Mouse (Mus musculus): ENCODE results near the gene 0610040J01Rik. TPM values are rescaled to one million over a fixed set of nuclear protein-coding genes. Genes with fewer than 3 reads are reported as not detected.

0610040J01Rik gene
- polyA plus RNA-seq, 1 experiment from 2014 or later = 1.5 TPM

GRCm38 (mm10) chr5:63816643-63817042, 4.5 kb downstream of the 0610040J01Rik start:
- ATAC-seq (ENCODE audit: low read depth) = no peak
- Histone ChIP-seq H3K9ac (replicated peaks; ENCODE audit: low read depth, low read length) (no peak overlapping the region), H3K4me2 (ENCODE audit: low read depth, low read length) (no peak overlapping the region), H3K4me3 (ENCODE audit: low read depth, low read length) (no peak overlapping the region), H3K9me3 (ENCODE audit: control insufficient read depth, low read length) (peaks cover 3% of the 10 kb centered on the region; the same call in 1 of the 2 replicates), H3K27me3 (ENCODE audit: control insufficient read depth, insufficient read depth, low read length) (peaks cover 4% of the 10 kb centered on the region; the same call in 1 of the 2 replicates), H3K4me1 (ENCODE audit: control insufficient read depth, insufficient read depth, low read length) (no peaks in the 10 kb centered on the region), H3K36me3 (ENCODE audit: control insufficient read depth, insufficient read depth, low read length) (no peaks in the 10 kb centered on the region), H3K27ac (ENCODE audit: low read depth, low read length) (no peak overlapping the region)
- 85% methylated on average over 7 of the region's 7 CpGs for WGBS

DNA sequence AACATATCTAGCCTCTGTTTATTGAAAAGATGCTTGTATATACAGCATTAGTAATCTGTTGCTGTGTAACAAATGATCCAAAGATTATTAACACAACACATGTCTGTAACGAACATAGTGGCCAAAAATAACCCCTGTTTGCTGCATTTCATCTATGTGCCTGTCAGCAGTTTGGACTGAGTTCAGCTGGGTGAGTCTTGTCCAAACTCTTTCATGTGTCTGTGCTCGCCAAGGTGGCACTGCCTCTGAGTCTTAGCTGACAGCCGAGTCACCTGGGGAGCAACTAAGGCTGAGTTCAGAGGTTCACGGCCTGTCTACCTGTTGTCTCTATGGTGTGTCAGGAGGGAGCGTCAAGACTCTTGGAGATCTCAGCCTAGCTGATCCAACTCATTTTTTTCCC, 5.1 kb downstream of the 0610040J01Rik start:
- 87% methylated on average over 5 of the region's 5 CpGs for WGBS
- no peaks in the 10 kb centered on the region for H3K9me3 ChIP-seq (ENCODE audit: control insufficient read depth, low read length)
- H3K4me1 ChIP-seq (ENCODE audit: control insufficient read depth, insufficient read depth, low read length) = no peaks in the 10 kb centered on the region
- no peak overlapping the region for H3K4me3 ChIP-seq (ENCODE audit: low read depth, low read length)
- H3K36me3 ChIP-seq (ENCODE audit: control insufficient read depth, insufficient read depth, low read length) = no peaks in the 10 kb centered on the region
- no peak overlapping the region for H3K9ac ChIP-seq (replicated peaks; ENCODE audit: low read depth, low read length)
- H3K27me3 ChIP-seq (ENCODE audit: control insufficient read depth, insufficient read depth, low read length) = peaks cover 2% of the 10 kb centered on the region; the same call in 1 of the 2 replicates
- no peak overlapping the region for H3K27ac ChIP-seq (ENCODE audit: low read depth, low read length)
- H3K4me2 ChIP-seq (ENCODE audit: low read depth, low read length) = no peak overlapping the region
- no peak for ATAC-seq (ENCODE audit: low read depth)

DNA sequence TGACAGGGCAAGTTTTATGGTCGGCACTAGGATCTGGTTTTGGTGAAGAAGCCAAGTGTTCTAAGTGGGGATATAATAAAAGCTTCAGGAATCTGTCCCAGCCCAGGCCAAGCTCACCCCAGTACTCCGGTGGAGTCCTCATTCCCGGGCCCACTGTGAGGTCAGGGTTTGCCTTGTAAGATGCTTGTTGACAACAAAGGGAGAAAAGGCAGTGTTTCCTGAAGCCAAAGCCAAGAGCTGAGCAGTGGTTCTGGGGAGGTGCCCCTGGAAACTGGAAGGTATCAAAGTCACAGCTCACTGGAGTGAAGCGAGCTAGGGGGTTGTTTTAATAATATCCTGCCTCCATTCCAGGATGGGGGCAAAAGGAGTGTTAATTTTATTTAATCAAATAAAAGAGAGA, 6.8 kb downstream of the 0610040J01Rik start:
- no peak overlapping the region for H3K4me3 ChIP-seq (ENCODE audit: low read depth, low read length)
- WGBS = 53% methylated on average over 4 of the region's 4 CpGs
- H3K4me2 ChIP-seq (ENCODE audit: low read depth, low read length) = no peak overlapping the region
- H3K27me3 ChIP-seq (ENCODE audit: control insufficient read depth, insufficient read depth, low read length) = no peaks in the 10 kb centered on the region
- no peak overlapping the region for H3K9ac ChIP-seq (replicated peaks; ENCODE audit: low read depth, low read length)
- no peak for ATAC-seq (ENCODE audit: low read depth)
- no peaks in the 10 kb centered on the region for H3K4me1 ChIP-seq (ENCODE audit: control insufficient read depth, insufficient read depth, low read length)
- no peak overlapping the region for H3K27ac ChIP-seq (ENCODE audit: low read depth, low read length)
- no peaks in the 10 kb centered on the region for H3K36me3 ChIP-seq (ENCODE audit: control insufficient read depth, insufficient read depth, low read length)
- H3K9me3 ChIP-seq (ENCODE audit: control insufficient read depth, low read length) = no peaks in the 10 kb centered on the region

- no peaks in the 10 kb centered on the region for H3K9me3 ChIP-seq (ENCODE audit: control insufficient read depth, low read length)
- ATAC-seq (ENCODE audit: low read depth) = no peak
- no peaks in the 10 kb centered on the region for H3K27me3 ChIP-seq (ENCODE audit: control insufficient read depth, insufficient read depth, low read length)
These were observed 7.4 kb downstream of the 0610040J01Rik start for GRCm38 (mm10) chr5:63819519-63819918.

GRCm38 (mm10) chr5:63821176-63821575, 9.0 kb downstream of the 0610040J01Rik start:
- WGBS = 93% methylated on average over 5 of the region's 5 CpGs
- no peak overlapping the region for H3K4me2 ChIP-seq (ENCODE audit: low read depth, low read length)

More at GRCm38 (mm10) chr5:63819519-63819918, 7.4 kb downstream of the 0610040J01Rik start:
- no peaks in the 10 kb centered on the region for H3K36me3 ChIP-seq (ENCODE audit: control insufficient read depth, insufficient read depth, low read length)
- no peaks in the 10 kb centered on the region for H3K4me1 ChIP-seq (ENCODE audit: control insufficient read depth, insufficient read depth, low read length)
- H3K9ac ChIP-seq (replicated peaks; ENCODE audit: low read depth, low read length) = no peak overlapping the region
- WGBS = 82% methylated on average over 6 of the region's 6 CpGs
- H3K4me2 ChIP-seq (ENCODE audit: low read depth, low read length) = no peak overlapping the region
- no peak overlapping the region for H3K4me3 ChIP-seq (ENCODE audit: low read depth, low read length)
- no peak overlapping the region for H3K27ac ChIP-seq (ENCODE audit: low read depth, low read length)

GRCm38 (mm10) chr5:63821860-63822259, 9.7 kb downstream of the 0610040J01Rik start:
- no peak overlapping the region for H3K9ac ChIP-seq (replicated peaks; ENCODE audit: low read depth, low read length)
- H3K4me2 ChIP-seq (ENCODE audit: low read depth, low read length) = no peak overlapping the region
- H3K27ac ChIP-seq (ENCODE audit: low read depth, low read length) = no peak overlapping the region
- H3K36me3 ChIP-seq (ENCODE audit: control insufficient read depth, insufficient read depth, low read length) = no peaks in the 10 kb centered on the region
- WGBS = 80% methylated on average over 8 of the region's 8 CpGs
- no peak for ATAC-seq (ENCODE audit: low read depth)
- no peaks in the 10 kb centered on the region for H3K27me3 ChIP-seq (ENCODE audit: control insufficient read depth, insufficient read depth, low read length)
- no peaks in the 10 kb centered on the region for H3K4me1 ChIP-seq (ENCODE audit: control insufficient read depth, insufficient read depth, low read length)
- H3K9me3 ChIP-seq (ENCODE audit: control insufficient read depth, low read length) = no peaks in the 10 kb centered on the region
- no peak overlapping the region for H3K4me3 ChIP-seq (ENCODE audit: low read depth, low read length)

More at GRCm38 (mm10) chr5:63821176-63821575, 9.0 kb downstream of the 0610040J01Rik start:
- no peak for ATAC-seq (ENCODE audit: low read depth)
- H3K9me3 ChIP-seq (ENCODE audit: control insufficient read depth, low read length) = no peaks in the 10 kb centered on the region
- no peaks in the 10 kb centered on the region for H3K36me3 ChIP-seq (ENCODE audit: control insufficient read depth, insufficient read depth, low read length)
- H3K4me1 ChIP-seq (ENCODE audit: control insufficient read depth, insufficient read depth, low read length) = no peaks in the 10 kb centered on the region
- H3K4me3 ChIP-seq (ENCODE audit: low read depth, low read length) = no peak overlapping the region
- H3K9ac ChIP-seq (replicated peaks; ENCODE audit: low read depth, low read length) = no peak overlapping the region
- H3K27me3 ChIP-seq (ENCODE audit: control insufficient read depth, insufficient read depth, low read length) = no peaks in the 10 kb centered on the region
- H3K27ac ChIP-seq (ENCODE audit: low read depth, low read length) = no peak overlapping the region

DNA sequence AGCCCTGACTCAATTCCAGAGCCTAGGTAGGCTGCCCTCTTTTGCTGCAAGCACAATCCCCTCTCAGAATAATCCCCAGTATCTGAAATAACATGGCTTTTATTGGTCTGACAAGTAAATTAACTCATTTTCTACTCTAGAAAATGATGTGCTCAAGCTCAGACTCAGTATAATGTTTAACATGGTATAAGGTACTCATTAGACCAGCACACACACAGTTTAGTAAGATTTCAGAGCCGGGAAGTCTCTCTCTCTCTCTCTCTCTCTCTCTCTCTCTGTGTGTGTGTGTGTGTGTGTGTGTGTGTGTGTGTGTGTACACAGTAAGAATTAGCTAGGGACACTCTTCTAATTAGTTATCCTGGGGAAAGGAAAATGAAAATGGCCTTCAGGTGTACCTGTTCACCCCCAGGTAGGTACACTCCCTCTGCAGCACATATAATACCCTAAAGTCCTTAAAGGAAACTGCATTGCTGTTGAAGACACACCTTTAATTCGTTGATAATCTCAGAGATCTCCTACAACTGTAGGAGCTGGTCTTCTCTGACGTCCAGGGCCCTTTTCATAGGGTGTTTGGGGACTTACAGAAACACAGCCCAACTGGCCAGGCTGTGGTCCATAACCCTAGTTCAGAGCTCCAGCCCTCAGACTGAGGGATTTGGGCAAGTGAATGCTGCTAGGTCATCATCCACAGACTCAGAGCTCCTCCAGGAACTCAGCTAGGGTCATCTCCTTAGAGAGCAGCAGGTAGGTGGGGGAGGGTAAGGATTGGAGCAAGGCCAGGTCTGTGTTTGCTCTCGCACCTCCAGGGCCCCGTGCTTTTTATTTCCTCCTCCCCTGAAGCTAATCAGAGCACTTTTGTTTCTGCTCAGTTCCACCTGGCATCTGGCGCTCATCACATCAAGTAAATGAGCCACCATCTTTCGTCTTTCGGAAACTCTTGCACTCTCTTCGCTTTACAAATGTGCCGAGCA, 11.5 kb downstream of the 0610040J01Rik start:
- Histone ChIP-seq H3K9ac (replicated peaks; ENCODE audit: low read depth, low read length) (no peak overlapping the region), H3K4me3 (ENCODE audit: low read depth, low read length) (no peak overlapping the region), H3K4me1 (ENCODE audit: control insufficient read depth, insufficient read depth, low read length) (no peaks in the 10 kb centered on the region), H3K27me3 (ENCODE audit: control insufficient read depth, insufficient read depth, low read length) (no peaks in the 10 kb centered on the region), H3K4me2 (ENCODE audit: low read depth, low read length) (no peak overlapping the region), H3K36me3 (ENCODE audit: control insufficient read depth, insufficient read depth, low read length) (no peaks in the 10 kb centered on the region), H3K27ac (ENCODE audit: low read depth, low read length) (no peak overlapping the region), H3K9me3 (ENCODE audit: control insufficient read depth, low read length) (no peaks in the 10 kb centered on the region)
- 74% methylated on average over 10 of the region's 10 CpGs for WGBS
- no peak for ATAC-seq (ENCODE audit: low read depth)

- 86% methylated on average over 8 of the region's 8 CpGs for WGBS
- Histone ChIP-seq H3K9me3 (ENCODE audit: control insufficient read depth, low read length) (no peaks in the 10 kb centered on the region), H3K4me3 (ENCODE audit: low read depth, low read length) (no peak overlapping the region), H3K27me3 (ENCODE audit: control insufficient read depth, insufficient read depth, low read length) (no peaks in the 10 kb centered on the region), H3K27ac (ENCODE audit: low read depth, low read length) (no peak overlapping the region), H3K4me1 (ENCODE audit: control insufficient read depth, insufficient read depth, low read length) (no peaks in the 10 kb centered on the region), H3K9ac (replicated peaks; ENCODE audit: low read depth, low read length) (no peak overlapping the region), H3K36me3 (ENCODE audit: control insufficient read depth, insufficient read depth, low read length) (no peaks in the 10 kb centered on the region), H3K4me2 (ENCODE audit: low read depth, low read length) (no peak overlapping the region)
- ATAC-seq (ENCODE audit: low read depth) = no peak
These were observed 12.6 kb downstream of the 0610040J01Rik start for GRCm38 (mm10) chr5:63824599-63825350.

- Histone ChIP-seq H3K4me1 (ENCODE audit: control insufficient read depth, insufficient read depth, low read length) (no peaks in the 10 kb centered on the region), H3K36me3 (ENCODE audit: control insufficient read depth, insufficient read depth, low read length) (no peaks in the 10 kb centered on the region), H3K27ac (ENCODE audit: low read depth, low read length) (no peak overlapping the region), H3K9ac (replicated peaks; ENCODE audit: low read depth, low read length) (no peak overlapping the region), H3K9me3 (ENCODE audit: control insufficient read depth, low read length) (no peaks in the 10 kb centered on the region), H3K27me3 (ENCODE audit: control insufficient read depth, insufficient read depth, low read length) (no peaks in the 10 kb centered on the region), H3K4me2 (ENCODE audit: low read depth, low read length) (no peak overlapping the region), H3K4me3 (ENCODE audit: low read depth, low read length) (no peak overlapping the region)
- WGBS = 82% methylated on average over 5 of the region's 5 CpGs
- no peak for ATAC-seq (ENCODE audit: low read depth)
These were observed 13.7 kb downstream of the 0610040J01Rik start for GRCm38 (mm10) chr5:63825881-63826280.
